Mouse (Mus musculus) lung, adult 2 months (tissue): ENCODE measurements at regions not wholly inside any gene's neighbourhood (a gene's known extent, or its start where the extent isn't known, plus 50 kb on each side); places are given as distances from the start of the nearest gene placed in this dataset.

Source experiments
- CTCF ChIP-seq: fragments of 200-500 bp; IDR thresholded peaks from 2 replicates; pipeline ENCODE4 v1.5.1; 2011; ENCODE audit warnings: mild to moderate bottlenecking, low read length, control low read depth; ENCODE audit not compliant: insufficient read depth
- POLR2A ChIP-seq: fragments of 200-500 bp; IDR thresholded peaks from 2 replicates; pipeline ENCODE4 v1.6.1; 2011; ENCODE audit warnings: low read depth, mild to moderate bottlenecking, control low read depth, low read length, borderline replicate concordance; ENCODE audit errors: extremely low read depth

- TF ChIP-seq CTCF = no peak
- no peak for TF ChIP-seq POLR2A
Measured at GRCm38 (mm10) chr2:124732593-124732992, 335.3 kb upstream of the Slc24a5 start.
